In the genomic region with DNA sequence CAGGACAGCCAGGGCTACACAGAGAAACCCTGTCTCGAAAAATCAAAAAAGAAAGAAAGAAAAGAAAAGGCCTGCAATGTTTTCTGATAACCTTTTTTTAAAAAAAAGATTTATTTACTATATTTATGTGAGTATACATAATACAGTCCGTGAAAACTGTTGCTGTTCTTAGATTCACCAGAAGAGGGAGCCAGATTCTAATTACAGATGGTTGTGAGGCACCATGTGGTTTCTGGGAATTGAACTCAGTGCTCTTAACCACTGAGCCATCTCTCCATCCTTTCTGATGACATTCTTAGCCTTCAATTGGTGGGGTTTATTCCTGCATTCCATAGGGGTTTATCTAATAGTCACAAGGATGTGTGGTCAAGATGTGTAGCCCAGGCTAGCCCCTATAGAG, we compare ENCODE assay signal across 9 mouse cellular contexts. TPM values are rescaled to one million over a fixed set of nuclear protein-coding genes. Genes with fewer than 3 reads are reported as not detected.
A peak's percentile ranks its signal among the peaks of the same experiment; 100 is the strongest.
DNase-seq lines count a peak whose midpoint lies in the region; ATAC-seq and TF ChIP-seq lines count a peak whose summit lies in the region.
"Had no signal": no experiment of that assay in that cellular context is flagged by ENCODE, and none has a peak within 500 bp of the region (broad histone marks: within the 10 kb centered on the region; RNA-seq: fewer than 3 reads in every experiment).

No protein-coding gene starts in this region.

- no peak overlapping the region; the same call in 1 of the 2 replicates for H3K9ac ChIP-seq in ES-E14 (ENCODE audit: insufficient read depth, low read depth, low read length, poor library complexity, severe bottlenecking)
- no peak overlapping the region for H3K9ac ChIP-seq in stomach, postnatal 0 days (ENCODE audit: low read length)

- WGBS in stomach, postnatal 0 days, result 5% methylated on average over 2 of the region's 2 CpGs

- no peak overlapping the region for H3K27ac ChIP-seq in left cerebral cortex, adult 2 months
- no peak overlapping the region; the same call in 1 of the 2 replicates for H3K27ac ChIP-seq in ES-E14 (ENCODE audit: insufficient read depth, low read depth, low read length, poor library complexity, severe bottlenecking)
- H3K27ac ChIP-seq in stomach, postnatal 0 days (replicated peaks), result no peak overlapping the region

- no peak for ATAC-seq in stomach, postnatal 0 days (ENCODE audit: low FRiP score, low TSS enrichment)

- intact Hi-C loops in left cerebral cortex, adult 2 months (cut with DNase I), result loop anchor here (1.0 kb wide), 1 partner anchor 90 kb away; no protein-coding TSS in a partner anchor

- H3K4me2 ChIP-seq in stomach, postnatal 0 days (replicated peaks; ENCODE audit: low read depth), result no peak overlapping the region

- no peak for TF ChIP-seq EP300 in stomach, postnatal 0 days (optimal IDR thresholded peaks at IDR 0.05)

- peak; percentile 89 for DNase-seq in cerebellum, adult 9-10 months
- DNase-seq in cerebellum, postnatal 36 days, result no peak
- no peak for DNase-seq in left cerebral cortex, adult 2 months (ENCODE audit: extremely low spot score in 1 of 2, low spot score in 2 of 2)
- DNase-seq in left cerebral cortex, adult 11 months (ENCODE audit: low spot score), result no peak
- DNase-seq in ES-E14 (ENCODE audit: low read depth, low spot score), result peak; percentile 72
- DNase-seq in forelimb bud, embryonic 11.5 days (ENCODE audit: low read depth, low spot score), result peak; percentile 65
- no peak for DNase-seq in stomach, postnatal 0 days (ENCODE audit: low spot score)
- DNase-seq in testis, postnatal 14 days (ENCODE audit: low spot score), result no peak

- peaks cover 5 to 16% of the 10 kb centered on the region in 2 experiments; a peak in 3 of 4 replicates for H3K4me1 ChIP-seq in ES-E14 (ENCODE audit: control insufficient read depth in 2 of 2, insufficient read depth in 2 of 2, low read length in 2 of 2, poor library complexity in 1 of 2)
- no peaks in the 10 kb centered on the region for H3K4me1 ChIP-seq in stomach, postnatal 0 days (replicated peaks; ENCODE audit: control insufficient read depth, insufficient read depth)

- H3K9me3 ChIP-seq in ES-E14 (ENCODE audit: control insufficient read depth, insufficient read depth, low read depth, low read length), result no peaks in the 10 kb centered on the region
- no peaks in the 10 kb centered on the region for H3K9me3 ChIP-seq in stomach, postnatal 0 days (ENCODE audit: control insufficient read depth, low read length)

- in situ Hi-C loops in ES-E14 (cut with MboI; ENCODE audit: low sequenced_read_pairs in 2 of 2, unreplicated experiment in 2 of 2), result no loop called here

- no peak overlapping the region for H3K4me3 ChIP-seq in left cerebral cortex, adult 2 months
- H3K4me3 ChIP-seq in ES-E14 (ENCODE audit: insufficient read depth in 1 of 2, low read depth in 1 of 2, low read length in 2 of 2, poor library complexity in 1 of 2, severe bottlenecking in 1 of 2), result no peak overlapping the region
- no peak overlapping the region for H3K4me3 ChIP-seq in stomach, postnatal 0 days (ENCODE audit: low read depth, low read length)

- H3K27me3 ChIP-seq in stomach, postnatal 0 days (ENCODE audit: control insufficient read depth, insufficient read depth, low read length), result no peaks in the 10 kb centered on the region

- H3K36me3 ChIP-seq in ES-E14 (ENCODE audit: control insufficient read depth, insufficient read depth, low read length, poor library complexity, severe bottlenecking), result no peaks in the 10 kb centered on the region
- no peaks in the 10 kb centered on the region for H3K36me3 ChIP-seq in stomach, postnatal 0 days (ENCODE audit: control insufficient read depth, insufficient read depth, low read length)

- TF ChIP-seq CTCF in left cerebral cortex, adult 2 months (IDR thresholded peaks at IDR 0.05), result peak; percentile 76
- peak; percentile 80 for TF ChIP-seq CTCF in stomach, postnatal 0 days (IDR thresholded peaks at IDR 0.05; ENCODE audit: low read depth)

TF ChIP-seq in ES-E14, 5 proteins besides CTCF, POLR2A, EP300 and RAD21:
- no peak for TF ChIP-seq ZC3H11A (IDR thresholded peaks at IDR 0.05; ENCODE audit: borderline replicate concordance, low read depth, low read length)
- TF ChIP-seq ZNF384 (IDR thresholded peaks at IDR 0.05; ENCODE audit: low read depth, low read length), result peak; percentile 62
- TF ChIP-seq CHD2 (IDR thresholded peaks at IDR 0.05; ENCODE audit: low read depth, low read length), result no peak
- no peak for TF ChIP-seq HCFC1 (IDR thresholded peaks at IDR 0.05; ENCODE audit: borderline replicate concordance, insufficient read depth, low read length)
TF ChIP-seq in ES-E14: peak in this region for 1.

RNA-seq across cellular contexts. Expression of a gene that starts 5.6 kb away (rescaled TPM):
- 100 to 1,000 TPM; 174 to 191 TPM for total RNA-seq in left cerebral cortex, adult 2 months (2021)
- 108 and 147 TPM in 2 replicates for total RNA-seq in ES-E14 (2012; rRNA removed)
- polyA plus RNA-seq in stomach, postnatal 0 days (2015; fragmentation: Nextera tagmentation; extraction: Ambion mirVana), result 84.0 and 90.1 TPM in 2 replicates

RNA-seq across cellular contexts. Expression of a gene that starts 10.9 kb away (rescaled TPM):
- 100 to 1,000 TPM; 326 to 327 TPM for total RNA-seq in left cerebral cortex, adult 2 months (2021)
- 1,213 and 1,430 TPM in 2 replicates for total RNA-seq in ES-E14 (2012; rRNA removed)
- polyA plus RNA-seq in stomach, postnatal 0 days (2015; fragmentation: Nextera tagmentation; extraction: Ambion mirVana), result 585 and 586 TPM in 2 replicates

RNA-seq across cellular contexts. Expression of a gene that starts 17.4 kb away (rescaled TPM):
- 1 to 10 TPM in 1 of 2 experiments, not detected in 1; 1.0 TPM for total RNA-seq in left cerebral cortex, adult 2 months (2021)
- total RNA-seq in ES-E14 (2012; rRNA removed), result 2.3 TPM in 2 replicates
- not detected in 2 replicates for polyA plus RNA-seq in stomach, postnatal 0 days (2015; fragmentation: Nextera tagmentation; extraction: Ambion mirVana)
- polyA plus RNA-seq: liver, embryonic 16.5 days had no signal

RNA-seq across cellular contexts. Expression of a gene that starts 26.8 kb away (rescaled TPM):
- 10 to 100 TPM; 19.5 to 21.3 TPM for total RNA-seq in left cerebral cortex, adult 2 months (2021)
- 14.0 and 18.5 TPM in 2 replicates for total RNA-seq in ES-E14 (2012; rRNA removed)
- polyA plus RNA-seq in stomach, postnatal 0 days (2015; fragmentation: Nextera tagmentation; extraction: Ambion mirVana), result 9.0 TPM in 2 replicates

RNA-seq across cellular contexts. Expression of a gene that starts 47.4 kb away (rescaled TPM):
- total RNA-seq in left cerebral cortex, adult 2 months (2021), result 10 to 100 TPM; 77.6 to 78.9 TPM
- 3.0 and 4.1 TPM in 2 replicates for total RNA-seq in ES-E14 (2012; rRNA removed)
- polyA plus RNA-seq in stomach, postnatal 0 days (2015; fragmentation: Nextera tagmentation; extraction: Ambion mirVana), result 1.1 and 1.9 TPM in 2 replicates

Comparison
In these comparisons a context has a peak if more than half of its experiments do, and no peak if none do; other contexts are left out.
1. DNase-seq: peak in cerebellum, adult 9-10 months (single experiment), ES-E14 (single experiment) and forelimb bud, embryonic 11.5 days (single experiment); none in cerebellum, postnatal 36 days (0 of 2), left cerebral cortex, adult 2 months (0 of 2), left cerebral cortex, adult 11 months (single experiment), stomach, postnatal 0 days (single experiment) and testis, postnatal 14 days (single experiment).